Mouse (Mus musculus) neural tube, embryonic 15.5 days (tissue): Measurements from ENCODE around the gene Fcor. TPM values are rescaled to one million over a fixed set of nuclear protein-coding genes. Genes with fewer than 3 reads are reported as not detected.

Source experiments
- ATAC-seq: fragments of 200-750 bp; cut with Nextera tagmentation; 2 replicates; pipeline ENCODE4 v1.8.0; 2017; ENCODE audit warnings: mild to moderate bottlenecking, moderate TSS enrichment, moderate library complexity; ENCODE audit not compliant: low FRiP score
- H3K27ac ChIP-seq: fragments of 300-500 bp; sonication (generic); replicated peaks from 2 replicates; pipeline ENCODE4 v1.5.1; 2015; ENCODE audit warnings: mild to moderate bottlenecking, inconsistent platforms
- H3K27me3 ChIP-seq: fragments of 300-500 bp; sonication (generic); replicated peaks from 2 replicates; pipeline ENCODE4 v1.6.1; 2015; ENCODE audit warnings: inconsistent platforms
- H3K36me3 ChIP-seq: fragments of 300-500 bp; sonication (generic); 2 replicates; pipeline ENCODE4 v1.6.1; 2015; ENCODE audit warnings: inconsistent platforms
- H3K4me1 ChIP-seq: fragments of 300-500 bp; sonication (generic); 2 replicates; pipeline ENCODE4 v1.6.1; 2015; ENCODE audit warnings: inconsistent platforms
- H3K4me2 ChIP-seq: fragments of 300-500 bp; sonication (generic); 2 replicates; pipeline ENCODE4 v1.6.1; 2015; ENCODE audit warnings: inconsistent platforms, mild to moderate bottlenecking, moderate library complexity
- H3K4me3 ChIP-seq: fragments of 300-500 bp; sonication (generic); replicated peaks from 2 replicates; pipeline ENCODE4 v1.5.1; 2015; ENCODE audit warnings: mild to moderate bottlenecking, inconsistent platforms
- H3K9ac ChIP-seq: fragments of 300-500 bp; sonication (generic); replicated peaks from 2 replicates; pipeline ENCODE4 v1.6.1; 2015; ENCODE audit warnings: mild to moderate bottlenecking, inconsistent platforms
- H3K9me3 ChIP-seq: fragments of 300-500 bp; sonication (generic); replicated peaks from 2 replicates; pipeline ENCODE4 v1.6.1; 2016; ENCODE audit warnings: inconsistent platforms
- WGBS: fragments of 180-500 bp; shearing (Covaris S2); methylation state at CpG from one replicate; pipeline ENCODE4 v1.1.7; 2015; ENCODE audit warnings: mixed read lengths; 5-methylcytosine and 5-hydroxymethylcytosine counted together
- polyA plus RNA-seq: library from polyadenylated mRNA; unstranded; fragments of >200 nt; fragmentation: Nextera tagmentation; extraction: Ambion mirVana; gene quantifications from 2 replicates; pipeline ENCODE4 v1.2.1, GENCODE M21; 2015

Fcor gene
- polyA plus RNA-seq, 1 experiment from 2014 or later = 22.8 TPM

- no peak for ATAC-seq
- Histone ChIP-seq H3K27me3 (no peaks in the 10 kb centered on the region), H3K27ac (no peak overlapping the region), H3K36me3 (no peaks in the 10 kb centered on the region), H3K4me1 (peaks cover 14% of the 10 kb centered on the region), H3K9ac (no peak overlapping the region), H3K4me2 (no peak overlapping the region), H3K9me3 (no peaks in the 10 kb centered on the region), H3K4me3 (no peak overlapping the region)
- WGBS = 82% methylated on average over 2 of the region's 2 CpGs
Observed at GRCm38 (mm10) chr8:3670388-3670787, 1.8 kb downstream of the Fcor start.

DNA sequence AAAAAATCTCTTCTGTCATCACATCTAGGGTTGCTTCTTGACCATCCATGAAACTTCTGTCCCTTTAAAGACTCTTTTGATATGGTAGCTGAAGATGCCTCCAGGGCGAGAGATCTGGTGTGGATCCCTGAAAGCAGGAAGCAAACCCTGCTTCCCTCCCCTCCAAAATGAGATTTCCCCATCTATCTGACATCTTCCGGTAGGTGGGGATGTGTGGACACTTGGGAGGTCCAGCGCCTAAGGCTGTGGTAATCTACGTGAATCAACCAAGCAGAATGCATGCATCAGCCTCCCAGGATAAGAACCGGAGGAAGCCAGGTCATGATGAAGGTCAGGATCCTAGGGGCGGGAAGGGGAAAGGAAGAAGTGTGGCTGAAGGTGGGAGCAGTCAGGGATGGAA lies 6.7 kb downstream of the Fcor start, which contains the start of gene Mcemp1:
TSS of gene Mcemp1 (plus strand) at position 248 of the 400 bp plus-strand sequence.
- Histone ChIP-seq H3K4me2 (no peak within 1 kb of the TSS), H3K27me3 (no peaks in the 10 kb centered on the region), H3K4me3 (no peak within 1 kb of the TSS), H3K4me1 (no peaks in the 10 kb centered on the region), H3K27ac (no peak within 1 kb of the TSS), H3K9ac (no peak within 1 kb of the TSS), H3K9me3 (no peaks in the 10 kb centered on the region), H3K36me3 (no peaks in the 10 kb centered on the region)
- ATAC-seq = no peak
- WGBS = 85% methylated on average over 6 of the region's 6 CpGs

GRCm38 (mm10) chr8:3664405-3664804 lies 7.8 kb downstream of the Fcor start:
- H3K27me3 ChIP-seq = no peaks in the 10 kb centered on the region
- 71% methylated on average over 5 of the region's 5 CpGs for WGBS

GRCm38 (mm10) chr8:3660889-3661288 lies 11.3 kb downstream of the Fcor start:
- H3K36me3 ChIP-seq = no peaks in the 10 kb centered on the region
- ATAC-seq = no peak
- no peak overlapping the region for H3K4me2 ChIP-seq
- no peak overlapping the region for H3K9ac ChIP-seq
- no peak overlapping the region for H3K27ac ChIP-seq
- no peaks in the 10 kb centered on the region for H3K9me3 ChIP-seq
- peaks cover 9% of the 10 kb centered on the region; the same call in 1 of the 2 replicates for H3K4me1 ChIP-seq
- H3K4me3 ChIP-seq = no peak overlapping the region
- H3K27me3 ChIP-seq = no peaks in the 10 kb centered on the region
- 83% methylated on average over 8 of the region's 8 CpGs for WGBS

More at GRCm38 (mm10) chr8:3664405-3664804, 7.8 kb downstream of the Fcor start:
- H3K36me3 ChIP-seq = no peaks in the 10 kb centered on the region
- ATAC-seq = no peak
- no peaks in the 10 kb centered on the region for H3K4me1 ChIP-seq
- H3K9me3 ChIP-seq = no peaks in the 10 kb centered on the region
- no peak overlapping the region for H3K4me2 ChIP-seq
- H3K4me3 ChIP-seq = no peak overlapping the region
- H3K27ac ChIP-seq = no peak overlapping the region
- no peak overlapping the region for H3K9ac ChIP-seq

GRCm38 (mm10) chr8:3656725-3657381 lies 15.3 kb downstream of the Fcor start:
- no peak overlapping the region for H3K4me2 ChIP-seq
- no peaks in the 10 kb centered on the region for H3K27me3 ChIP-seq
- no peaks in the 10 kb centered on the region for H3K36me3 ChIP-seq
- ATAC-seq = peak; percentile 34; the same call in 1 of the 2 replicates
- no peaks in the 10 kb centered on the region for H3K9me3 ChIP-seq
- H3K4me1 ChIP-seq = peaks cover 9% of the 10 kb centered on the region; the same call in 1 of the 2 replicates
- no peak overlapping the region for H3K9ac ChIP-seq
- WGBS = 23% methylated on average over 7 of the region's 7 CpGs
- H3K27ac ChIP-seq = no peak overlapping the region
- H3K4me3 ChIP-seq = no peak overlapping the region

- 73% methylated on average over 3 of the region's 3 CpGs for WGBS
- Histone ChIP-seq H3K4me1 (peaks cover 9% of the 10 kb centered on the region; the same call in 1 of the 2 replicates), H3K4me3 (no peak within 1 kb of the TSS), H3K36me3 (no peaks in the 10 kb centered on the region), H3K9me3 (no peaks in the 10 kb centered on the region), H3K27me3 (no peaks in the 10 kb centered on the region), H3K4me2 (no peak within 1 kb of the TSS), H3K27ac (no peak within 1 kb of the TSS), H3K9ac (no peak within 1 kb of the TSS)
- no peak for ATAC-seq
Observed at GRCm38 (mm10) chr8:3655526-3655925, 16.6 kb downstream of the Fcor start, which contains the start of gene Retn. TSS of gene Retn (plus strand) at chr8:3655770.

DNA sequence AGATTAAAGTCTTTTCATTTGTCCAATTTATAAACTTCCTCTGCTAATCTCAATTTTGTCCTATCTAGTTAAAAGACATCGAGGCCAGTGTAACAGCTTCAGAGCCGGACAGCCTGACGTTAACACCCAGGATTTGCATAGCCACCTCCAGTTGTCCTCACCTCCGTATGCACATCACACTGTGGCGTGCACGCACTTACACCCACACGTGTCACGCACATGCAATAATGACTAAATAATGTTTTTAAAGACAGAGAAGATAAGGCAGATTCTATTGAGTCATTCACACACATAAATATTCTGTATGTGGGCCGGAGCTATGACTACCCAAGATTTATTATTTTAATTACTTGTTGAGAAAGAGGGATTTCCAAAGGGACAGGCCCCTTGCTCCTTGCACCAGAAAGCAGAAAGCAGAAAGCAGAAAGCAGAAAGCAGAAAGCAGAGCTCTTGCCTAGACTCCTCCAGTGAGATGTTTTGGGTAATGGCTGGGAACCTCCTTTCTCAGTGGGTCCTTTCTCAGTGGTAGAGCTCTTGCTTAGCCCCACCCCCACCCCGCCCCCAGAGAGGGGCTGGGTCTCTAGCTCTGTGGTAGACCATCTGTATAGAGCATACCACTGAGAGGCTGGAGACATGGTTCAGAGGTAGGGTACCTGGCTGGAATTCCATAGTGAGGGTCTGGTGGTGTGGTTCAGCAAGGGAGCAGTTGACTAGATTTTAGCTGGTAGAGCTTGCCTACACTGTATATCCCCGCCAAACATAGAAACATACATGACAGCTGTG lies 17.2 kb downstream of the Fcor start:
- H3K27ac ChIP-seq = no peak overlapping the region
- H3K4me3 ChIP-seq = no peak overlapping the region
- no peaks in the 10 kb centered on the region for H3K36me3 ChIP-seq
- H3K9ac ChIP-seq = no peak overlapping the region
- peak; percentile 51 for ATAC-seq
- H3K9me3 ChIP-seq = no peaks in the 10 kb centered on the region
- no peaks in the 10 kb centered on the region for H3K27me3 ChIP-seq
- peaks cover 9% of the 10 kb centered on the region; the same call in 1 of the 2 replicates for H3K4me1 ChIP-seq
- no peak overlapping the region for H3K4me2 ChIP-seq
- 73% methylated on average over 11 of the region's 11 CpGs for WGBS

- no peak overlapping the region for H3K27ac ChIP-seq
- H3K27me3 ChIP-seq = no peaks in the 10 kb centered on the region
- no peak overlapping the region for H3K4me2 ChIP-seq
- no peak overlapping the region for H3K4me3 ChIP-seq
- WGBS = 69% methylated on average over 3 of the region's 3 CpGs
- H3K9ac ChIP-seq = no peak overlapping the region
- H3K9me3 ChIP-seq = no peaks in the 10 kb centered on the region
- peaks cover 9% of the 10 kb centered on the region; the same call in 1 of the 2 replicates for H3K4me1 ChIP-seq
- no peak for ATAC-seq
- H3K36me3 ChIP-seq = no peaks in the 10 kb centered on the region
Observed at GRCm38 (mm10) chr8:3652845-3653244, 19.3 kb downstream of the Fcor start.

DNA sequence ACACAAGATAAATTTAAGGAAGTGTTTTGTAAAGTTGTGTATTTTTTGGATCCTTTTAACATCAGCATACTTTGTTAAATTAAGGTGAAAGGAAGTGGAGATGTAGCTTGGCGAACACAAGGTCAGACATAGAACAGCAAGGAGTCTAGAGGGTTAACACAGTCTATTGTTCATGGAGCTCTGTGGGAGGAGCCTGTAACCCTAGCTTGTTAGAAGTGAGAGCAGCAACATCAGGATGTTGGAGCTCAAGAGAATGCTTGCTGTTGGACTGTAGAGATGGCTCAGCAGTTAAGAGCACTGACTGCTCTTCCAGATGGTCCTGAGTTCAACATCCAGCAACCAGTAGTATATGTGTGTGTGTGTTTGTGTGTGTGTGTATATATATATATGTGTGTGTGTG lies 23.2 kb downstream of the Fcor start:
- H3K4me1 ChIP-seq = no peaks in the 10 kb centered on the region
- no peaks in the 10 kb centered on the region for H3K9me3 ChIP-seq
- H3K4me2 ChIP-seq = no peak overlapping the region
- no peak overlapping the region for H3K4me3 ChIP-seq
- no peak overlapping the region for H3K27ac ChIP-seq
- no peak for ATAC-seq
- H3K27me3 ChIP-seq = no peaks in the 10 kb centered on the region
- WGBS = 42% methylated on average over 1 of the region's 1 CpGs
- no peak overlapping the region for H3K9ac ChIP-seq
- H3K36me3 ChIP-seq = no peaks in the 10 kb centered on the region

GRCm38 (mm10) chr8:3648268-3648667 lies 23.9 kb downstream of the Fcor start:
- no peak for ATAC-seq
- WGBS = 81% methylated on average over 2 of the region's 2 CpGs
- H3K4me1 ChIP-seq = no peaks in the 10 kb centered on the region
- no peaks in the 10 kb centered on the region for H3K9me3 ChIP-seq
- H3K9ac ChIP-seq = no peak overlapping the region
- H3K27me3 ChIP-seq = no peaks in the 10 kb centered on the region
- no peak overlapping the region for H3K27ac ChIP-seq
- H3K4me2 ChIP-seq = no peak overlapping the region
- H3K4me3 ChIP-seq = no peak overlapping the region
- H3K36me3 ChIP-seq = no peaks in the 10 kb centered on the region

DNA sequence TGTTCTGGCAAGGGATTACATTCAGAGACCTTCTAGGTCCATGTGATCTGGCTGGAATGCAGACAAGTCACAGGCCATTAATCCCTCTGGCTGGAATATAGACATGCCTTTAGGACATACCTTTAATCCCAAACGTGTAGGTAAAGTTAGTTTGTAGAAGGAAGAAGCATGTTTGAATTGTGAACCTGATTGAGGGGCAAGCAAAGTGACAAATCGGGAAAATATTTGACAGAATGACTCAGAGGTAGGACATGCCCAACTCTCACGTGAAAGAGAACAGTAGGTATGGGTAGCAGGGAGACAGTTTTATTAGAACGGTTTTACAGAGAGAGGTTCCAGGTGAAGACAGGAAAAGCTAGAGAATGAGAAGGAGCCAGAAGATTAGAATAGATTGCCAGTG lies 24.6 kb downstream of the Fcor start:
- H3K4me2 ChIP-seq = no peak overlapping the region
- WGBS = 84% methylated on average over 4 of the region's 4 CpGs
- H3K36me3 ChIP-seq = no peaks in the 10 kb centered on the region
- no peaks in the 10 kb centered on the region for H3K4me1 ChIP-seq
- H3K27ac ChIP-seq = no peak overlapping the region
- no peak overlapping the region for H3K4me3 ChIP-seq
- no peak for ATAC-seq
- no peak overlapping the region for H3K9ac ChIP-seq
- no peaks in the 10 kb centered on the region for H3K27me3 ChIP-seq
- no peaks in the 10 kb centered on the region for H3K9me3 ChIP-seq
